Mouse (Mus musculus): ENCODE data around the gene C7.

C7 gene

GRCm38 (mm10) chr15:5002903-5003302 lies 60.6 kb downstream of the C7 start:
- DNase-seq (ENCODE audit: low read depth, low spot score) = no peak

GRCm38 (mm10) chr15:4973355-4973754 lies 90.2 kb downstream of the C7 start:
- no peak for DNase-seq (ENCODE audit: low read depth, low spot score)

Measured in R1 (cell line).